Mouse (Mus musculus) limb, embryonic 12.5 days (tissue): ENCODE measurements around the gene Gm20388. TPM values are rescaled to one million over a fixed set of nuclear protein-coding genes. Genes with fewer than 3 reads are reported as not detected.
A peak's percentile ranks its signal among the peaks of the same experiment; 100 is the strongest.
"Not testable (repeated sequence)": the region's sequence is repeated elsewhere in the genome, so short reads cannot be mapped to it uniquely, and the experiment has no call there.

Experiments used
- ATAC-seq: fragments of 200-750 bp; cut with Nextera tagmentation; 2 replicates; pipeline ENCODE4 v1.8.0; 2017; ENCODE audit warnings: low read depth, moderate TSS enrichment; ENCODE audit not compliant: insufficient number of reproducible peaks, insufficient read depth, low FRiP score, low TSS enrichment
- H3K27ac ChIP-seq: fragments of 300-500 bp; sonication (generic); 2 replicates; pipeline ENCODE4 v1.5.1; 2016; ENCODE audit warnings: mild to moderate bottlenecking, moderate library complexity
- H3K27me3 ChIP-seq: fragments of 300-500 bp; sonication (generic); 2 replicates; pipeline ENCODE4 v1.6.1; 2016; ENCODE audit warnings: mild to moderate bottlenecking, moderate library complexity
- H3K36me3 ChIP-seq: fragments of 300-500 bp; sonication (generic); 2 replicates; pipeline ENCODE4 v1.6.1; 2016; ENCODE audit warnings: mild to moderate bottlenecking, moderate library complexity
- H3K4me1 ChIP-seq: fragments of 300-500 bp; sonication (generic); replicated peaks from 2 replicates; pipeline ENCODE4 v1.6.1; 2016
- H3K4me2 ChIP-seq: fragments of 300-500 bp; sonication (generic); 2 replicates; pipeline ENCODE4 v1.6.1; 2016; ENCODE audit warnings: mild to moderate bottlenecking, moderate library complexity
- H3K4me3 ChIP-seq: fragments of 300-500 bp; sonication (generic); replicated peaks from 2 replicates; pipeline ENCODE4 v1.5.1; 2016; ENCODE audit warnings: mild to moderate bottlenecking
- H3K9ac ChIP-seq: fragments of 300-500 bp; sonication (generic); replicated peaks from 2 replicates; pipeline ENCODE4 v1.6.1; 2016; ENCODE audit warnings: mild to moderate bottlenecking, moderate library complexity
- H3K9me3 ChIP-seq: fragments of 300-500 bp; sonication (generic); 2 replicates; pipeline ENCODE4 v1.6.1; 2016; ENCODE audit warnings: mild to moderate bottlenecking, moderate library complexity
- WGBS: fragments of 180-500 bp; shearing (Covaris S2); methylation state at CpG from one replicate; pipeline ENCODE4 v1.1.7; 2016; 5-methylcytosine and 5-hydroxymethylcytosine counted together
- polyA plus RNA-seq: library from polyadenylated mRNA; unstranded; fragments of >200 nt; fragmentation: Nextera tagmentation; extraction: Ambion mirVana; gene quantifications from 2 replicates; pipeline ENCODE4 v1.2.1, GENCODE M21; 2016

The Gm20388 gene
- polyA plus RNA-seq, 1 experiment from 2014 or later, result not detected

DNA sequence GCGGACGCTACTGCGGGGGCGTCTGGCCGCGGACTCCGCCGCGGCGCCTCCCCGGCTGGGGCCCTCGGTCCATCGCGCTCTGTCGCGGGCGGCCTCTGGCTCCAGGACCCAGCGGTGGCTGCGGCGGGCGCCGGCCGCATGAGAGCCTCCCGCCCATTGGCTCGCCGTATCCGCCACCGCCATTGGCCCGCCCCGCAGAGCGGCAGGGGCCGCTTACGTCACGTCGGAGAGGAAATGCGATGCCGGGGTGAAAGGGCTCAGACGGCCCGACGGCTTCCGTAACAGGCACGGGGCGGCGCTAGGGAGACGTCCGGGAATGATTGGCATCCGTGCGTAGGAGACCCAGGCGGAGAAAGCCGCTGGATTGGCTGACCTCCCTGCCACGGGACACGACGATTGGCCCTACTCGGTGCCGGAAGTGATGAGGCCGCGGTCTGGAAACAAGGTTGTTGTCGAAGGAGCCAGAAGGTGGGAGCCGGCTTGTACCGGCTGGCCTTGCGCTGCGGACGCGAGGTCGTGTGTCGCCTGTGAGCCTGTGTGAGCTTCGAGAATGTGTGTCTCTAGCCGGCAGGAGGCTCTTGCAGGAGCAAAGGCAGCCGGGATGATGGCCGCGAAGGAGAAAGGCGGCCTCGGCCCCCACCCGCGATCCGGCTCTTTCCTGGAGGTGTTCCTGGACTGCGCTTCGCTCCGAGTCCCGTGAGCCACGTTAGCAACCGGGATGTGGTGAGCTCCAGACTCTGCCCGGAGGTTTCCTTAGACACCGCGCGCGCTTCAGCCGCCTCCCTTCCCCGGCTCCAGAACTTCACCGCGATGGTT, 3131.7 kb downstream of the Gm20388 start, which contains the start of gene Ankrd11:
Gene Ankrd11, minus strand, starts transcription at position 120 of the 816 bp plus-strand sequence.
- WGBS, result under 1% methylated on average over 85 of the region's 91 CpGs
- peaks cover 28% of the 10 kb centered on the region for H3K4me1 ChIP-seq
- ATAC-seq, result peak; percentile 98

DNA sequence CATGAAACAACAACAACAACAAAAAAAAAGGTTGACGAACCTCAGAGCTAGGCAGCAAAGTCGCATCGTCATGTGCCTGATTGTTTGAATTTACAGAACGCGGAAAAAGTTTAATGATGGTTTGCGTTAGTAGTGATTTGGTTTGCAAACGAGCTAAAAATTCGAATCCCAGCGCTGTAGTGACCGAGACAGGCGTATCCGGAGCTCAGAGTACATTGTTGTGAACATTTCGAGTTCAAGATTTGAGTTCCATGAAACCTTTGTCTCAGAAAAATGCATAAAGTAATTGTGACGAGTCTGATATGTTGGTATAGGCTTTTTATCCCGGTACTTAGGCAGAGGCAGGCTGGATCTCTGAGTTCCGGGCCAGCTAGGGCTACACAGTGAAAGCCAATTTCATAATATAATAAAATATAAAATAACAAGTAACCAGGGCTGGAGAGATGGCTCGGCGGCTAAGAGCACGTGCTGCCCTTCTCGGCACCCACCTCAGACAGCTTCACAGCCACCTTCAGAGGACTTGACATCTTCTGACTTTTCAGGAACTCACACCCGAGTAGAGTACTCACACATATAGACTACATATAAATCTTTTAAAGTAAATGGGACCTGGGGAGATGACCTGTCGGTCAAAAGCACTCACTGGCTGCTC, 3132.5 kb downstream of the Gm20388 start:
- H3K4me3 ChIP-seq, result peak overlapping the region; percentile 100
- H3K27me3 ChIP-seq, result no peaks in the 10 kb centered on the region
- ATAC-seq, result no peak
- peak overlapping the region; percentile 96 for H3K27ac ChIP-seq
- peaks cover 17% of the 10 kb centered on the region; the same call in 1 of the 2 replicates for H3K36me3 ChIP-seq
- 22% methylated on average over 22 of the region's 22 CpGs for WGBS
- H3K9ac ChIP-seq, result peak overlapping the region; percentile 73
- peaks cover 28% of the 10 kb centered on the region for H3K4me1 ChIP-seq
- H3K9me3 ChIP-seq, result no peaks in the 10 kb centered on the region
- H3K4me2 ChIP-seq, result peak overlapping the region; percentile 74

More for the DNA sequence above, 3131.7 kb downstream of the Gm20388 start, which contains the start of gene Ankrd11:
- Histone ChIP-seq H3K4me2 (peak within 1 kb of the TSS; percentile 74), H3K27ac (peak within 1 kb of the TSS; percentile 98), H3K27me3 (no peaks in the 10 kb centered on the region), H3K9ac (peak within 1 kb of the TSS; percentile 100), H3K36me3 (peaks cover 17% of the 10 kb centered on the region; the same call in 1 of the 2 replicates), H3K9me3 (no peaks in the 10 kb centered on the region), H3K4me3 (peak within 1 kb of the TSS; percentile 100)

DNA sequence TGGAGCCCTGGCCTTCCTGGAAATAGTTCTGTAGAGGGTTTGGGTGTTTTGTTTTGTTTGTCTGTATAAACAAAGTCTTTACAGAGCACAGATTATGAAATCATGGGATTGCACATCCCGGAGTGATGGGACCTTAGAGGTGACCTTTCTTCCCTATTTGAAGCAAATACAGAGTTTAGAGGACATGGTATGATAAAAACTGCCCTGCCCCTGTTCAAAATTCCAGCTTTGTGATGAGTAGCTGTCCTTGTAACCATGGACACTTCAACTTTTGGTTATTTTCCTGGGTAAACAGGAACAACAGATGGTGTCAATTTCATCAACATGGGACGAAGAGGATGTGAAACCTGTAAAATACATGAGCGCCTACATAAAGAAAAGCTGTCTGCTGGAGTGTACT, 3133.3 kb downstream of the Gm20388 start:
- ATAC-seq, result no peak
- H3K4me1 ChIP-seq, result peaks cover 28% of the 10 kb centered on the region
- no peaks in the 10 kb centered on the region for H3K9me3 ChIP-seq
- no peak overlapping the region for H3K4me3 ChIP-seq
- no peak overlapping the region for H3K9ac ChIP-seq
- no peaks in the 10 kb centered on the region for H3K27me3 ChIP-seq
- H3K36me3 ChIP-seq, result peaks cover 17% of the 10 kb centered on the region; the same call in 1 of the 2 replicates
- no peak overlapping the region for H3K27ac ChIP-seq
- peak overlapping the region; percentile 74; the same call in 1 of the 2 replicates for H3K4me2 ChIP-seq
- WGBS, result 93% methylated on average over 3 of the region's 3 CpGs

DNA sequence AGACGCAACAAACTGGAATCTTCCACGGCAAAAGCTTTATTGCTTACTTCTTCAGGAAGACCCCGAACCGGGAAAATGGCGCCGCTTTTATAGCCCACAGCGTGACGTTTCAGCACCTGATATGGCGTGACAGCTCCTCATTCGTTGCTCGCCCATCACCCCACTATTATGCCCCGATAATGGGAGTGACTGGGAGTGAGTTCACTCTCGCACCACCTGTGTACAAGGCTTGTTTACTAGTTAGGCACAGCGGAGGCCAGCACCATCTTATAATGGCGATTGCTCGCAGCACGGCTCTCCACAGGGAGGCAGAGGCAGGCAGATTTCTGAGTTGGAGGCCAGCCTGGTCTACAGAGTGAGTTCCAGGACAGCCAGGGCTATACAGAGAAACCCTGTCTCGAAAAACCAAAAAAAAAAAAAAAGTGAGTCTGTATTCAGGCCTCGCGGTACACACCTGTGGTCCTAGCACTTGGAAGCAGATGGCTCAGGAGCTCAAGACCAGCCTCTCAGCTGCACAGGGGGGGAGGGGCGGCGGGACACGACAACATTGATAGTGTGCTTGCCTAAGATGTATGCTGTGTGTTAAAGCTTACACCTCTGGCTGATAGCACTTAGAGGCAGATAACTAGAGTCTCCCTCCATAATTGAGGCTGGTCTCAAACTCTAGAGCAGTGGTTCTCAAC, 3134.2 kb downstream of the Gm20388 start:
- peaks cover 24% of the 10 kb centered on the region for H3K4me1 ChIP-seq
- H3K27ac ChIP-seq, H3K27me3 ChIP-seq, ATAC-seq, H3K4me3 ChIP-seq, H3K9ac ChIP-seq, H3K4me2 ChIP-seq, H3K9me3 ChIP-seq: not testable (repeated sequence)
- H3K36me3 ChIP-seq, result peaks cover 17% of the 10 kb centered on the region; the same call in 1 of the 2 replicates
- 93% methylated on average over 23 of the region's 23 CpGs for WGBS

DNA sequence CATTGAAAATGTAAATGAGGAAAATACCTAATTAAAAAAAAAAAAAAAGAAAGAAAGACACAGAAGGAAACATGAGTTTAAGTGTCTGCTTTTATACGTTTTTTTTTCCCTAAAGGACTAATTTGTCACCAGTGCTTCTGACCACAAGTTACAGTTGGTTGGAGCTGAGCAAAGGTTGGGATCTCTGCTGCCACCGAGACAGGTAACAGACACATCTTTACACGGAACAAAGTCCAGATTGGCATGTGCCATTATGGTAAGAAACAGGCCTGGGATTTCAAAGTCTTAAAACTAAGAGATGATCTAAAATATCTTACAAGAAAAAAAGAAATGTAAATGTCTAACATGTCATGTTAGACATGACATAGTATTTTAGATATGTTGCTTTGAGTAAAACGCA, 3136.1 kb downstream of the Gm20388 start:
- Histone ChIP-seq H3K4me2 (no peak overlapping the region), H3K9ac (no peak overlapping the region), H3K27me3 (no peaks in the 10 kb centered on the region), H3K9me3 (no peaks in the 10 kb centered on the region), H3K36me3 (peaks cover 17% of the 10 kb centered on the region; the same call in 1 of the 2 replicates), H3K4me3 (no peak overlapping the region), H3K27ac (no peak overlapping the region), H3K4me1 (peaks cover 13% of the 10 kb centered on the region)
- ATAC-seq, result no peak
- WGBS, result 78% methylated on average over 4 of the region's 4 CpGs

DNA sequence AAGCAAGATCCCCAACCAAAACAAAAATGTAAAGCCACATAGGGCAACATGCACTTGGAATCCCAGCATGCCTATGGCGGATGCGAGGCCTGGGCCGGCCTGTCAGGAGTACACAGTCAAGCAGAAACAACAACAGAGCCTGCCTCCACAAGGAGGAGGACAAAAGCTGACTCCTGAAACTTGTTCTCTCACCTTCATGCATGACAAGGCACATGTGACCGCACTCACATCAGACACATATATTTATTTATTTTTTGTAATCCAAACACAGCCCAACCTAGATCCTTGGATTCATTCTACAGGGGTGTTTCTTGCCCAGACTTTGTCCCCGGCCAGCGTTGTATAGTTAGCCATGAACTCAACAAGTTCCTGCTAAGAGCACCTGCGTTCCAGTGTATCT, 3137.2 kb downstream of the Gm20388 start:
- no peak for ATAC-seq
- no peak overlapping the region for H3K4me3 ChIP-seq
- H3K9ac ChIP-seq, result no peak overlapping the region
- no peaks in the 10 kb centered on the region for H3K9me3 ChIP-seq
- no peaks in the 10 kb centered on the region for H3K27me3 ChIP-seq
- no peak overlapping the region for H3K27ac ChIP-seq
- H3K36me3 ChIP-seq, result peaks cover 17% of the 10 kb centered on the region; the same call in 1 of the 2 replicates
- H3K4me1 ChIP-seq, result peaks cover 13% of the 10 kb centered on the region
- 89% methylated on average over 7 of the region's 7 CpGs for WGBS
- H3K4me2 ChIP-seq, result no peak overlapping the region

DNA sequence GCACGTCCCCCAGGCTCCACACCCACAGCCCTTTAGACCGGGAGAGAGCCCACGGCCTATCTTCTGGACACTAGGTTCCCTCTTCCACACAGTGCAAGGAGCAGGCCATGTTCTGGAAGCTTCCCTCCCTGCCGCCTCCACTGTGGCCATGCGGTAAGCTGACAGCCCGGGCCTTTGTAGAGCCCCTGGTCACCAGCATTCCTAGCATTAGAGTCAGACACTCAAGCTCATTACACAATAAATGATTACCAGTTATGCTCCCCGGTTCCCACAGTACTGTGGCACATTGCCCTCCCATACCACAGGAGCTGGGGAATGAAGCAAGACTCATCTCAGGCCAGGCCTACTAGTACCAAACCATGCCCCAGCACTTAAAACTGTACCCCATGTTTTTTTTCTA, 3137.8 kb downstream of the Gm20388 start:
- Histone ChIP-seq H3K27ac (no peak overlapping the region), H3K36me3 (peaks cover 17% of the 10 kb centered on the region; the same call in 1 of the 2 replicates), H3K9ac (no peak overlapping the region), H3K9me3 (no peaks in the 10 kb centered on the region), H3K4me3 (no peak overlapping the region), H3K4me1 (peaks cover 8% of the 10 kb centered on the region), H3K4me2 (no peak overlapping the region), H3K27me3 (no peaks in the 10 kb centered on the region)
- ATAC-seq, result no peak
- 88% methylated on average over 7 of the region's 7 CpGs for WGBS

DNA sequence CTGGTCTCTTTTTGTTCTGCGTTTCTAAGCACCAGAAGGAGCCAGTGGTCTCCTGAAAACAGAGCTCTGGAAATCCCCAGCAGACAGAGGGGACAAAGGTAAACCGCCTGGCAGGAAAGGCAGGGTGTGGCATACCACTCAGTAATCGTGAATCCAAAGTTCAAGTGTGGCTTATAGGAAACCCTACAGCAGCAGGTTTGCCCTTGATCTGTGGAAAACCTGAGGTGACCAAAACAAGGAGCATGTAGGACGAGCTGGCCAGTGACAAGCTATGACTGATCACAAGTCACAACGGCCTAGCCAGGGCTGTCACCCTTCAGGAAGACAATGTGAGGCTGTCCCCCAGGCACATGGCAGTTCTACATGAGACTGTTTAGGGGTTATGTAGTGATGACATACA, 3140.8 kb downstream of the Gm20388 start:
- Histone ChIP-seq H3K4me2 (no peak overlapping the region), H3K4me3 (no peak overlapping the region), H3K9me3 (no peaks in the 10 kb centered on the region), H3K36me3 (no peaks in the 10 kb centered on the region), H3K4me1 (no peaks in the 10 kb centered on the region), H3K9ac (no peak overlapping the region), H3K27me3 (no peaks in the 10 kb centered on the region), H3K27ac (no peak overlapping the region)
- WGBS, result 70% methylated on average over 5 of the region's 5 CpGs
- ATAC-seq, result no peak

DNA sequence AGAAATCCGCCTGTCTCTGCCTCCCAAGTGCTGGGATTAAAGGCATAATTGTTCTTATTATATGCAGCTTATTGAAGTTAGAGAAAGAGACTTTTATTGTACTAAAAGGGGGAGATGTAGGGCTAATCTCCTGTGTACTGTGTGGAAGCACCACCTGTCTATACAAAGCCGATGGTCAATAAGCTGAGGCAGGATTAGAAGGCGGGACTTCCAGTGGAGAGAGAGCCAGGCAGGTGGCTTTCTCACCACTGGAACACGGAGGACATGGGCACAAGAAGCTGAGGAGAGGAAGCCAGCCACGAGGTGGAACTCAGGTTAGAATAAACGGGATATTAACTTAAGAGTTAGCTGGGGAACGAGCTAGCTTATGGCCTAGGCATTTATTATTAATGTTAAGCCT, 3152.1 kb downstream of the Gm20388 start, which contains the start of gene Spg7:
Gene Spg7, plus strand, starts transcription at position 222 of the 400 bp plus-strand sequence.
- H3K9me3 ChIP-seq, result no peaks in the 10 kb centered on the region
- peaks cover 7% of the 10 kb centered on the region for H3K36me3 ChIP-seq
- H3K27ac ChIP-seq, result no peak within 1 kb of the TSS
- no peak within 1 kb of the TSS for H3K9ac ChIP-seq
- no peak within 1 kb of the TSS for H3K4me3 ChIP-seq
- no peaks in the 10 kb centered on the region for H3K27me3 ChIP-seq
- 0 out of 2 replicates have a peak within 1 kb of the TSS, but pooled peaks have one; percentile 66 for H3K4me2 ChIP-seq
- H3K4me1 ChIP-seq, result peaks cover 23% of the 10 kb centered on the region
- ATAC-seq, result no peak
- WGBS, result 72% methylated on average over 7 of the region's 7 CpGs

DNA sequence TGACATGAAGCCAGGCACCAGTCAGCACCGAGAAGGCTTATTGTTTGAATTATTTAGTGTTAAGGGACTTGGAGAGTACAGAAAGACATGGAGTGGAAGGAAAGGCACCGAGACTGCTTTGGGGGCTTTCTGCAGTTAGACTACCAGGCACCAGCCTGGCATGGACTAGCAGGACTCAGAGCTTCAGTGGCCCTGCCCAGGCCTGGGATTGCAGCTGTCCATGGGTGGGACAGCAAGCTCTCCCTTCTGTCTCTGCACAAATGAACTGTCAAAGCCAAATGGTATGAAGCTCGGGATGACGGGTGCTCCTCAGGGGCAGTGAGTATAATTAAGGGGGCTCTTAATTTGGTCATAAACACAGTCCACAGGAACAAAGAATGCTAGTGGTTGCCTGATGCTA, 3153.4 kb downstream of the Gm20388 start:
- no peak overlapping the region for H3K27ac ChIP-seq
- no peak for ATAC-seq
- 63% methylated on average over 4 of the region's 4 CpGs for whole genome bisulfite sequencing

More for the DNA sequence above, 3153.4 kb downstream of the Gm20388 start:
- H3K4me1 ChIP-seq, result peaks cover 23% of the 10 kb centered on the region
- H3K27me3 ChIP-seq, result no peaks in the 10 kb centered on the region
- peak overlapping the region; percentile 93; the same call in 1 of the 2 replicates for H3K9ac ChIP-seq
- peak overlapping the region; percentile 92; the same call in 1 of the 2 replicates for H3K4me3 ChIP-seq
- no peaks in the 10 kb centered on the region for H3K9me3 ChIP-seq
- H3K4me2 ChIP-seq, result peak overlapping the region; percentile 66
- H3K36me3 ChIP-seq, result peaks cover 15% of the 10 kb centered on the region
